Mouse (Mus musculus) spleen, postnatal 10 days (tissue): ENCODE results near the gene Atp11a.
A peak's percentile ranks its signal among the peaks of the same experiment; 100 is the strongest.

ENCODE experiments used
- DNase-seq, 2 experiments: peaks; one replicate each; pipeline ENCODE4 v3.0.0; 2021 to 2022; ENCODE audit warnings: low spot score in 2 of 2

Atp11a gene

GRCm38 (mm10) chr8:12871461-12871860, 114.6 kb downstream of the Atp11a start:
- DNase-seq, result no peak

DNA sequence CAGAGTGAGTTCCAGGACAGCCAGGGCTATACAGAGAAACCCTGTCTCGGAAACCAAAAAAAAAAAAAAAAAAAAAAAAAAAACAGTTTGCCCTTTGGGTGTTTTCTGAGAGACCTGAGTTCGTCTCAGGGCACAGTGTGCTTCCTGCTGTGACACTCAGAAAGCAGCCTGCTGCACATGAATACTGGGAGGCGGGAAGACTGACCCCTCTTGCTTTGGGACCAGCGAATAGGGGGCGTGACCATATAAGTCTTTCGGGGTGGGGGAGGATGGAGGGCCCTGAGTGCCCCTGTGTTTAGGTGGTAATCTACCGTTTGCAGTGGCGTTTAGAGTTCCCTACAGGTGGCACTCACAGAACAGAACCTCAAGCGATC, 116.2 kb downstream of the Atp11a start:
- no peak for DNase-seq

GRCm38 (mm10) chr8:12873357-12874046, 116.7 kb downstream of the Atp11a start, which contains the start of gene Mcf2l:
Gene Mcf2l (plus strand): TSS chr8:12873806.
- DNase-seq, result peak in 1 of 2 experiments; percentile 26

DNA sequence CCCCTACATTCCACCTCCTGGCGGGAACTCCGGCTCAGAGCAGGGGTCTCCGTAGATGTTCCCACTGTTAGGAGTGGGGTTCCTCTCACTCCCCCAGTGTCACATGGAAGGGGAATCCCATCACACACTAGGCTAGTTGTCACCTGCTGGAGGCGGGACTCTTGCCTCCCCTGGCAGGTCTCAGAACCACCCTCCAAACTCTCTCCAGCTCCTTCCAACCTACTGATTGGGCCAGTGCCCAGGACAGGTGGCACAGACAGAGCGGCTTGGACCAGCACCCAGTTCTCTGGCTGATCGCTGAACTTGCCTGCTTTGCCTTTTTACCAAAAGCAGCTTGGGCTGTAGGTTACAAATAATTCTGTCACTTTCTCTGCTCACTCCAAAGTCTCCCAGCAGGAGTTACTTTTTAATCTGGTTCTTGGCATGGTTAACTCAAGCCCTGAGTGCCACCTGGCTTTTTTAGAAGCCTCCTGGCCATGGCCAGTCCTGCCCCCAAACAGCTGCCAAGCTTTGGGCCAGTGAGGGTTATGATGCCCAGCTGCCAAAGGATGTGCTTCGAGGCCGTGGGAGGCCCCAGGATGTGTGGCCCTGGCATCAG, 117.5 kb downstream of the Atp11a start:
- no peak for DNase-seq

DNA sequence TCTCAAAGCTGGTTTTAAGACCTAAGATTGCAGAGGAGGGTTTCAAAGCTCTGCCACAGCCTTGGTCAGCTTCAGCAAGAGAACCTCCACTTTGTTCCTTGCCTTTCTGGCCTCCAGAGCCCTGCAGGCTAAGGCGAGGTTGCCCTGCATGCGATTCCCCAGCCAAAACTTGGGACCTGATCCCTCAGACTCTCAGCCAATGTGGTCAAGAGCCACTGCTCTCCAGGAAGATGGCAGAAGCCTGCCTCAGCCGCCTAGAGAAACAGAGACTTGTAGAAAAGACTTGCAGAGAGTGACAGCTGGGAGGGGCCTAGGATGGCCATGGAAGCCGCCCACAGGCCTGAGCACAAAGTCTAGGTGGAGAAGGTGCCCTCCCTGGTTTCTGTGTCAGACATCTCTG, 118.2 kb downstream of the Atp11a start:
- DNase-seq, result no peak

GRCm38 (mm10) chr8:12877126-12877525, 120.3 kb downstream of the Atp11a start:
- DNase-seq, result no peak

- DNase-seq, result no peak
Measured at GRCm38 (mm10) chr8:12880163-12880562, 123.3 kb downstream of the Atp11a start.

DNA sequence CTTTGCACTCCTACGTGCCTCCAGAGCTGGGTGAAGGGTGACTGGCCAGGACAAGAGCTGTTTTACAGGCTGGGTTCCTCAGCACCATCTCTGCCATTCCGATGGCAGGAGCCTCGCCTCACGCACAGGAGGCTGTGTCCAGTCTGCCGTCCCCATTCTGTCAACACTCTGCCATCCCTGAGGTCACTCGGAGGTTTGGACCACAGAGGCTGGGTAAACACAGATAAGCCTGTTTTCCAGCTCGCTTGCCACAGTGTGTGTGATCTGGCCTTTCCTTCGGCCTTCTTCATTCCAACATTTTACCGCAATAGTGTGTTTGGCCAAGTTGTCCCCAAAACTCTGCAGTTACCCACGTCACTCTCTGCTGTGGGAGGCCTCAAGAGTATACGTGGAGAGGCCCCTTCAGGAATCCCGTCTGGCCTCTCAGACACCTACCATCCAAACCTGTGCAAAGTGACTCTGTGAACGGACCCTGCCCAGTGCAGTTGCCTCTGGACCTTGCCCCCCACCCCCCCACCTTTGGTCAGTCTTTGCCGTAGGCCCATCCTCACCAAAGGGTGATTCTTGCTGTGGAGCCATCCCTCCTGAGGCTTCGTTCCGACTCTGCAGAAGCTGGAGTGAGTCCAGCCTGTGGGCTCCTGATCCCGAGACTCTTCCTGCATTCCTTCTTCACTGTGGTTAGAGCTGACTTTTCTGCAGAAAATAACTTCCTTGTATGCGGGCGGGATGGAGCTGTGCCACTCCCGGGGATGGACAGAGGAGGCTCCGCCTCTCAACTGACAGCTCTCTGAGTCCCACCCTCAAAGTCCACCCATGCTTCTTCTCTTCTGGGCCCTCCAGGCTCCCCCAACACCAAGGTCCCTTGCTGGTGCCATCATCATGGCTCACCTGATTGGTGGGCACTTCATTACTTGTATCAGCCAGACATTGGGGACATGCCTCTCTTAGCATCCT, 126.5 kb downstream of the Atp11a start:
- no peak for DNase-seq

DNA sequence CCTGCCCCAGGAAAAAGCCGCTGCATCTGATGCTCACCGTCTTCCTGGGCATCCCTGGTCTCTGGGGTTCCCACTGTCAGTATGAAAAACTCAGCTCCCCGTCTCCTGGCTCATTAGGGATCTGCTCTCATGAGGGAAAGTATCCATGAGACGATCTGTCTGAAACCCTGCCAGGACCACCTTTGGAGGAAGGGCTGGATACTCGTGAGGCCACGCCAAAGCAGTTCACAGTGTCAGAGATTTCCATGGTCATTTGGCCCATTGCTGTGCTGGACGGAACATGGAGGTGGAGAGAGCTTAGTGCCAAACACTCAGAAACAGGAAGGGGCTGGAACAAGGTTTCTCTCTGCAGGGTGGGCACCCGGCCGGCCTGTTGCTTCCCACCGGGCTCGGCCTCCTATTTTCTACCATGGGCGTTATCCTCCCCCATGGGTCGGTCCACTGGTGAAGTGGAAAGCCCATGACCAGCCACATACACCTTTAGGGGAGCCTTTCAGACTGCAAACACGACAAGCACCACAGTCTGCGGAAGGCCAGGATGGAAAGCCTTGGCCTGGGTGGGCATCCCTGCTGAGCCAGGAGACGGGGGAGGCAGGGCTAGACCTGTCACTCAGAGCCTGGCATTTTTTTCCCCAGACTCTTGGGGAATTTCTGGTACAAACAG, 131.1 kb downstream of the Atp11a start:
- no peak for DNase-seq

GRCm38 (mm10) chr8:12889046-12889598, 132.3 kb downstream of the Atp11a start:
- no peak for DNase-seq

DNA sequence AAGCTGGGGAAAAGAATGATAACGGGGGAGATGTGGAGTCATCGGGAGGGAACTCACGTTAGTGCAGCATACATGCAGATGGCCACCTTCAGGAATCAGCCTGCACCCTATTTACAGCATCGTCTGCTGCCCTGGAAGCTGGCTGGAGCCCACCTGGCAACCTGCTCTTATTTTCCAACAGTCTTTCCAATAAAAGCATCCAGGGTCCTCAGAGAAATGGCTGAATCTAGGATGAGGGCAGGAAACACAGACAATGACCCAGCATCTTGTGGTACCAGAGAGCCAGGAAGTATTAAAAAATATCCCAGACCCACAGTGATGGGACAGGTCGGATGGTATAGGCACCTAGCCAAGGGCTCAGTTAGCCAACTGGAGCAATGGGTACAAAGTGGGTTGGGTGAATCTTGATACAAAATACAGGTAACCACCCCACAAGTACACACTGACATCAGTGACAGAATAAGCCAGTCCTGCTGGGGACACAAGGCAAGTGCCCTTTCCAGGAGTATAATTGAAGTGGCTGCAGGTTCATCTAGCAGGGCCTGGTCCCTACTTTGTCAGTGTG, 136.2 kb downstream of the Atp11a start:
- no peak for DNase-seq

- DNase-seq, result no peak
Measured at GRCm38 (mm10) chr8:12893797-12894578, 137.2 kb downstream of the Atp11a start.

DNA sequence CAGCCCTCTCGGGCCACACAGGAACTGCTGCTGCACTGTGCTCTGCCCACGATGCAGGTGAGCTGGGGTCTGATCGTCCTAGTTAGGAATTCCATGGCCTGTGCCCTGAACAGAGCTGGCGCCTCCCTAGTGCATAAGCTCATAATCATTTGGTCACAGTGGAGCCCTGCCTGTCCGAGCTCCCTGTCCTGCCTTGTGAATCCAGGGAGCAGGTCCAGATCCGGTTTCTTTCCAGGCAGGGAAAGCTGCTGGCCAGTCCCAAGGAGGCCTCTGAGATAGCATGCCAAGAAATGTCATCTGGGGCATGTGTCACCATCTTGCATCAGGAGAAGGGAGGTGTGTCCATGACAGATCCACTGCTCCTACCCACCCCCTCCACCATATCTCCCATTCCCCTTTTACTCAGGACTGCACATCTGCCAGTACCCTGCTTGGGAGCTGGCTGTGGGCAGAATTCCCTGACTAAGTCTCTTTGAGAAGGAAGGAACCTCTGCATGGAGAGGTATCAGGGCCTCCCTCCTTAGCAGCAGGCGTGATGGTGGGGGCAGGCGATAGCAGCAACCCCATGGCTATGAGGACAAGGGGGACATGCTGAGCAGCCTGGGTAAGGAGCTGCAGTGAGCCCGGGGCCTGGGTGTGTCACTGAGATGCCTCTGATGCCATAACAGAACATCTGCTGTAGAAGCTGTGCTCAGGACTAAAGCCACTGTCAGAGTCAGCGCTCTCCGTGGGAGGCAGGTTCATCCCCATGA, 138.1 kb downstream of the Atp11a start:
- DNase-seq, result no peak

GRCm38 (mm10) chr8:12895535-12896150, 138.8 kb downstream of the Atp11a start:
- DNase-seq, result no peak

- DNase-seq, result peak; percentile 15 to 27
Measured at GRCm38 (mm10) chr8:12896494-12897373, 139.9 kb downstream of the Atp11a start.

DNA sequence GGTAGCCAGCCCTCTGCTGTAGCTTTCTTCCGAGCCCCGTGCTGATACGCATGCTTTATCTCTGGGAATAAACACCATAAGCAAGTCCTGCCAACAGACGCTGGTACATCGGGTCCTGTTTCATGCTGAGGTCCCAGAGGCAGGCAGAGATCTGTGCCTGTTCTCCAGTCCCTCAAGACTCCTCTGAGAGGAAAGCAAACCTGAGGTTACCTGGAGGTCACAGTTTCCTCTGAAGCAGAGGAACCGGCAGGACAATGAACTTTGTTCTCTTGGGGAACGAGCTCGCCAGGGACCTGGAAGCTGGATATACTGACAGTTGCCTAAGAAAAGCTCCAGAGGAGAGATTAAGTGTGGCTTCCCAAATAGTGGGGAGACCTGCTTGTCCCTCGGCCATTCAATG, 141.0 kb downstream of the Atp11a start:
- no peak for DNase-seq

DNA sequence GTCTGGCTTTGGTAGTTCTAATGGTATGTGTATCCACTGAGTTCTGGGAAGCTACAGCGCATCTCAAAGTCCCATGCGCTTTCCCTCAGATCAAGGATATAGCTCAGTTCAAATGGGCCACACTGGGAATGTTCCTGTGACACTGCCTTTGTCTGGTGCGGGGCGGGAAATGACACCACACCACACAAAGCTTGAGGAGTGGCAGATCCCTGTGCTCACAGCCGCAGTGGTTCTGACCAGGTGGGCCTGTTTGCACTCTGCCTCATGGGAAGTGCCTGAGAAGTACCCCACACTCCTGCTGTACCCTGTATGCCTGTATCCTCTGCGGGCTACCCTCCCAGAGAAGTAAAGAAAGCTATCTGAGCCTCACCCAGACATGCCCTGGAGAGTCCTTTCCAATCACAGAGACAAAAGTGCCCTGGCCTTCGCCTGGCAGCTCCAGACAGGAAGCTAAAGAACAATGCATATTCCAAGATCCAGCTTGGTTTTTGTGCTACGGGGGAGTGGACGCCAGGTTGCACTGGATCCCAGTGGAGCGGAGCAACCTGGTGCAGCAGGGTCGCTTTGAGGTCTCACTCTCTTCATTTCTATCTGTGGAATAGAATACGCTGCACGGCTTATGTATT, 147.1 kb downstream of the Atp11a start:
- no peak for DNase-seq

DNA sequence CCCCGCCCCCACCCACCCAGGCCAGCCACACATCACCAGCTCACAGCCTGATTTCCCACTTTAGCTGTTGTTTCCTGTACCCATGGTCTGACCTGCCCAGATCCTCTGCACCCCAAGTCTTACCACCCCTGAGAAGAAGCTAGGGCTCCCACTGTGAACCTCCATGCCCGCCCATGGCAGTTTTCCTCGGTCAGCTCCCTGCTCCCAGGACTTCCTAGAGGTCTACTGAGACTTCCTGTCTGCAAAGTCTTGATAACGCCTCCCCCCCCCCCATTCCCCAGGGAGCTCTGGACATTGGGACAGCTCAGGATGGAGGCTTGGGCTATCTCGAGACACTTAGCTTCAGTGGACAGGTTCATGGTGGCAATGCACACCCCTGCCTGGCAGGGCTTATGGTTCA, 148.3 kb downstream of the Atp11a start:
- DNase-seq, result no peak
